ENCODE assay signal across 29 mouse cellular contexts in the genomic region with DNA sequence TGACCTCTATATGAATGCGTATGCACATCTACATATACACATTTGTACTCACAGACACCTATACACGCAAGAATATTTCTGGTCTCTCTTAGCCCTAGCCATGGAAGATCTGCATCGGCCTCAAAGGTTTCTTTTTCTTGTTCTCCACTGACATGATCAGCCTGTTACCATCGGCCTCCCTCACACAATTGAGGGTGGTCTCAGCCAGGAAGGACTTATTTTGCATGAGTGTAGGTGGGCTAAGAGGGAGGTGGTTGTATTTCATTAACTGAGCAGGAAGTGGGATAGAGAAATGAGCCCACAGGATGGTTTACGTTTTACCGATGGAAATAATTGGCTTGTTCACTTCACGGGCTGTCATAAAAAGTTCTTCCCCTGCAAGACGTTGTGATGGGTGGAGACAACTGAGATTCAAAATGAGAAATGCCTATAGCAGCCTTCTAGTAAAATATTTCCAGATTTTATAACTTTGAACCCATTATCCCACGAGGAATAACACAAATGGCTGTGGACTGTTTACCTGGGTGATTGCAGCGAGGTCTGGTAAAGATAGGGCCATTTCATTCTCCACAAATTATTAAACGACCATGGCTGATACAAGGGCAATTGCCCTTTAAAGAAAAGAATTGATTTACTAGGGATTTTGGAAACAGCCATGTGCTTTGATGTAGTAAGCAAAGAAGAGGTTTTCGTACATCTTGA. TPM values are rescaled to one million over a fixed set of nuclear protein-coding genes. Genes with fewer than 3 reads are reported as not detected.
DNase-seq lines count a peak whose midpoint lies in the region; ATAC-seq and TF ChIP-seq lines count a peak whose summit lies in the region.
"Had no signal": no experiment of that assay in that cellular context is flagged by ENCODE, and none has a peak within 500 bp of the region (broad histone marks: within the 10 kb centered on the region; RNA-seq: fewer than 3 reads in every experiment).

No protein-coding gene starts in this region.

- H3K27me3 ChIP-seq in hindbrain, embryonic 13.5 days = no peaks in the 10 kb centered on the region
- no peaks in the 10 kb centered on the region for H3K27me3 ChIP-seq in hindbrain, embryonic 12.5 days
- H3K27me3 ChIP-seq in embryonic facial prominence, embryonic 12.5 days = no peaks in the 10 kb centered on the region
- H3K27me3 ChIP-seq in intestine, embryonic 16.5 days (replicated peaks; ENCODE audit: control insufficient read depth, insufficient read depth, low read length) = no peaks in the 10 kb centered on the region
- no peaks in the 10 kb centered on the region for H3K27me3 ChIP-seq in limb, embryonic 15.5 days
- H3K27me3 ChIP-seq: hindbrain, embryonic 15.5 days; kidney, embryonic 15.5 days; midbrain, embryonic 13.5 days; neural tube, embryonic 15.5 days; Patski had no signal

- no peak overlapping the region for H3K4me2 ChIP-seq in hindbrain, embryonic 13.5 days
- H3K4me2 ChIP-seq in hindbrain, embryonic 12.5 days (replicated peaks) = no peak overlapping the region
- H3K4me2 ChIP-seq in embryonic facial prominence, embryonic 12.5 days (replicated peaks) = no peak overlapping the region
- peak overlapping the region; percentile 40 for H3K4me2 ChIP-seq in intestine, embryonic 16.5 days (ENCODE audit: low read depth, low read length)
- no peak overlapping the region for H3K4me2 ChIP-seq in limb, embryonic 15.5 days
- H3K4me2 ChIP-seq: kidney, embryonic 15.5 days; liver, embryonic 11.5 days; midbrain, embryonic 13.5 days had no signal

- no peak for TF ChIP-seq CTCF in layer of hippocampus, adult 2 months (conservative IDR thresholded peaks at IDR 0.05)

- H3K9me3 ChIP-seq in hindbrain, embryonic 13.5 days = no peaks in the 10 kb centered on the region
- no peaks in the 10 kb centered on the region for H3K9me3 ChIP-seq in hindbrain, embryonic 12.5 days (replicated peaks)
- H3K9me3 ChIP-seq in embryonic facial prominence, embryonic 12.5 days = no peaks in the 10 kb centered on the region
- no peaks in the 10 kb centered on the region for H3K9me3 ChIP-seq in intestine, embryonic 16.5 days (ENCODE audit: control insufficient read depth, low read length)
- H3K9me3 ChIP-seq in limb, embryonic 15.5 days = no peaks in the 10 kb centered on the region
- H3K9me3 ChIP-seq: hindbrain, embryonic 15.5 days; kidney, embryonic 15.5 days; midbrain, embryonic 13.5 days; neural tube, embryonic 15.5 days had no signal

- H3K9ac ChIP-seq in hindbrain, embryonic 13.5 days = no peak overlapping the region
- H3K9ac ChIP-seq in hindbrain, embryonic 12.5 days = no peak overlapping the region
- H3K9ac ChIP-seq in embryonic facial prominence, embryonic 12.5 days = no peak overlapping the region
- H3K9ac ChIP-seq in intestine, embryonic 16.5 days (ENCODE audit: low read depth, low read length) = no peak overlapping the region
- no peak overlapping the region for H3K9ac ChIP-seq in limb, embryonic 15.5 days
- H3K9ac ChIP-seq: forebrain, postnatal 0 days; hindbrain, embryonic 15.5 days; kidney, embryonic 15.5 days; midbrain, embryonic 13.5 days; neural tube, embryonic 15.5 days had no signal

- WGBS in hindbrain, embryonic 13.5 days = 86% methylated on average over 12 of the region's 12 CpGs
- WGBS in hindbrain, embryonic 12.5 days = 85% methylated on average over 12 of the region's 12 CpGs
- 62% methylated on average over 12 of the region's 12 CpGs for WGBS in embryonic facial prominence, embryonic 12.5 days
- WGBS in intestine, embryonic 16.5 days = 53% methylated on average over 12 of the region's 12 CpGs
- 43% methylated on average over 12 of the region's 12 CpGs for WGBS in limb, embryonic 15.5 days

- no peak for DNase-seq in ovary, adult 18-20 months (ENCODE audit: low spot score)
- no peak for DNase-seq in layer of hippocampus, adult 2 months (ENCODE audit: low spot score in 2 of 2)
- DNase-seq: adrenal gland, postnatal 10 days; cerebellum, adult 8-10 months; cerebellum, postnatal 36 days; kidney, adult 18-20 months; kidney, postnatal 36 days; lung, adult 18-20 months; lung, postnatal 4 days; spleen, adult 18-20 months; thymus, postnatal 25 days had no signal

- no peaks in the 10 kb centered on the region for H3K36me3 ChIP-seq in hindbrain, embryonic 13.5 days
- H3K36me3 ChIP-seq in hindbrain, embryonic 12.5 days = no peaks in the 10 kb centered on the region
- no peaks in the 10 kb centered on the region for H3K36me3 ChIP-seq in embryonic facial prominence, embryonic 12.5 days
- H3K36me3 ChIP-seq in intestine, embryonic 16.5 days (ENCODE audit: control insufficient read depth, insufficient read depth, low read length) = no peaks in the 10 kb centered on the region
- H3K36me3 ChIP-seq in limb, embryonic 15.5 days = no peaks in the 10 kb centered on the region
- H3K36me3 ChIP-seq: hindbrain, embryonic 15.5 days; kidney, embryonic 15.5 days; midbrain, embryonic 13.5 days; neural tube, embryonic 15.5 days had no signal

- peak overlapping the region; percentile 77; the same call in 1 of the 2 replicates for H3K27ac ChIP-seq in hindbrain, embryonic 13.5 days
- no peak overlapping the region for H3K27ac ChIP-seq in hindbrain, embryonic 12.5 days
- peak overlapping the region; percentile 86 for H3K27ac ChIP-seq in embryonic facial prominence, embryonic 12.5 days
- H3K27ac ChIP-seq in intestine, embryonic 16.5 days (ENCODE audit: low read length) = peak overlapping the region; percentile 46; the same call in 1 of the 2 replicates
- H3K27ac ChIP-seq in limb, embryonic 15.5 days = 0 out of 2 replicates have a peak overlapping the region, but pooled peaks have one; percentile 18
- no peak overlapping the region for H3K27ac ChIP-seq in layer of hippocampus, adult 2 months
- H3K27ac ChIP-seq: kidney, embryonic 15.5 days had no signal

- H3K4me3 ChIP-seq in hindbrain, embryonic 13.5 days = no peak overlapping the region
- H3K4me3 ChIP-seq in hindbrain, embryonic 12.5 days = no peak overlapping the region
- H3K4me3 ChIP-seq in embryonic facial prominence, embryonic 12.5 days = no peak overlapping the region
- no peak overlapping the region for H3K4me3 ChIP-seq in intestine, embryonic 16.5 days (ENCODE audit: low read length)
- no peak overlapping the region for H3K4me3 ChIP-seq in limb, embryonic 15.5 days
- no peak overlapping the region for H3K4me3 ChIP-seq in layer of hippocampus, adult 2 months
- H3K4me3 ChIP-seq: erythroblast, embryonic 14.5 days; hindbrain, embryonic 15.5 days; kidney, embryonic 15.5 days; megakaryocyte, embryonic 14.5 days; midbrain, embryonic 13.5 days; neural tube, embryonic 15.5 days had no signal

- no peak for ATAC-seq in hindbrain, embryonic 13.5 days (ENCODE audit: low FRiP score)
- ATAC-seq in hindbrain, embryonic 12.5 days (ENCODE audit: low FRiP score) = no peak
- ATAC-seq in embryonic facial prominence, embryonic 12.5 days (ENCODE audit: insufficient number of reproducible peaks, insufficient read depth, low FRiP score, low TSS enrichment) = no peak
- ATAC-seq in intestine, embryonic 16.5 days = peak; percentile 73
- ATAC-seq in limb, embryonic 15.5 days (ENCODE audit: insufficient number of reproducible peaks, low FRiP score, low TSS enrichment, low read depth) = no peak
- ATAC-seq: lung, postnatal 0 days; Patski had no signal

- peaks cover 23% of the 10 kb centered on the region for H3K4me1 ChIP-seq in hindbrain, embryonic 13.5 days (replicated peaks)
- peaks cover 23% of the 10 kb centered on the region for H3K4me1 ChIP-seq in hindbrain, embryonic 12.5 days
- H3K4me1 ChIP-seq in embryonic facial prominence, embryonic 12.5 days = peaks cover 10% of the 10 kb centered on the region
- peaks cover 13% of the 10 kb centered on the region; the same call in 1 of the 2 replicates for H3K4me1 ChIP-seq in intestine, embryonic 16.5 days (ENCODE audit: control insufficient read depth, insufficient read depth, low read length)
- H3K4me1 ChIP-seq in limb, embryonic 15.5 days = peaks cover 15% of the 10 kb centered on the region
- H3K4me1 ChIP-seq: megakaryocyte, embryonic 14.5 days had no signal

RNA-seq across cellular contexts. Expression of a gene that starts 28.9 kb away (rescaled TPM):
- 3.4 and 3.8 TPM in 2 replicates for polyA plus RNA-seq in hindbrain, embryonic 13.5 days (2015; fragmentation: Nextera tagmentation; extraction: Ambion mirVana)
- polyA plus RNA-seq in hindbrain, embryonic 12.5 days (2016; fragmentation: Nextera tagmentation; extraction: Ambion mirVana) = 1.4 and 1.8 TPM in 2 replicates
- 0.93 and 1.00 TPM in 2 replicates for polyA plus RNA-seq in embryonic facial prominence, embryonic 12.5 days (2016; fragmentation: Nextera tagmentation; extraction: Ambion mirVana)
- polyA plus RNA-seq in intestine, embryonic 16.5 days (2015; fragmentation: Nextera tagmentation; extraction: Ambion mirVana) = 3.0 and 3.7 TPM in 2 replicates
- 0.22 and 0.45 TPM in 2 replicates for polyA plus RNA-seq in limb, embryonic 15.5 days (2015; fragmentation: Nextera tagmentation; extraction: Ambion mirVana)
- 1 to 10 TPM; 8.5 to 9.0 TPM for total RNA-seq in layer of hippocampus, adult 2 months (2021)
- total RNA-seq: gastrocnemius, adult 8-10 months; heart, adult 8-10 months; heart, postnatal 25 days had no signal
- polyA plus RNA-seq: lung, postnatal 0 days; Patski had no signal

Comparison
In these comparisons a context has a peak if more than half of its experiments do, and no peak if none do; other contexts are left out.
1. H3K27ac ChIP-seq: peak in hindbrain, embryonic 13.5 days (single experiment), embryonic facial prominence, embryonic 12.5 days (single experiment), intestine, embryonic 16.5 days (single experiment) and limb, embryonic 15.5 days (single experiment); none in hindbrain, embryonic 12.5 days (single experiment) and layer of hippocampus, adult 2 months (single experiment).